25 mouse cellular contexts compared by ENCODE assay signal in genomic region chr6:126802946-126803345, GRCm38 (mm10). TPM values are rescaled to one million over a fixed set of nuclear protein-coding genes. Genes with fewer than 3 reads are reported as not detected.
DNase-seq lines count a peak whose midpoint lies in the region; ATAC-seq lines count a peak whose summit lies in the region.
"Had no signal": no experiment of that assay in that cellular context is flagged by ENCODE, and none has a peak within 500 bp of the region (broad histone marks: within the 10 kb centered on the region; RNA-seq: fewer than 3 reads in every experiment).

No protein-coding gene starts in this region.

- H3K4me3 ChIP-seq in limb, embryonic 10.5 days = no peak overlapping the region
- H3K4me3 ChIP-seq: erythroblast, embryonic 14.5 days; heart, embryonic 10.5 days; limb, embryonic 15.5 days; myocyte had no signal

- H3K9me3 ChIP-seq in limb, embryonic 10.5 days (replicated peaks) = no peaks in the 10 kb centered on the region
- H3K9me3 ChIP-seq: heart, embryonic 10.5 days; limb, embryonic 15.5 days had no signal

- no peak for DNase-seq in frontal cortex, postnatal 25 days (ENCODE audit: low spot score in 2 of 2)
- DNase-seq in left cerebral cortex, postnatal 25 days (ENCODE audit: low spot score in 2 of 2) = peak; percentile 46 to 64
- DNase-seq in left cerebral cortex, postnatal 4 days = no peak
- peak; percentile 78 for DNase-seq in brain, adult 2 months (ENCODE audit: low read depth, low spot score)
- DNase-seq in right cerebral cortex, postnatal 25 days = peak; percentile 43
- no peak for DNase-seq in limb, embryonic 10.5 days (ENCODE audit: low spot score)
- DNase-seq in T-cell, adult 2 months (ENCODE audit: low spot score) = no peak
- DNase-seq: adrenal gland, postnatal 25 days; cerebellum, adult 8-10 months; heart, postnatal 10 days; kidney, adult 11 months; thymus, postnatal 36 days had no signal

- H3K27me3 ChIP-seq in limb, embryonic 10.5 days (ENCODE audit: low read depth, poor library complexity, severe bottlenecking) = no peaks in the 10 kb centered on the region
- H3K27me3 ChIP-seq: limb, embryonic 15.5 days had no signal

- WGBS in limb, embryonic 10.5 days = 31% methylated on average over 11 of the region's 11 CpGs

- intact Hi-C loops in left cerebral cortex, postnatal 25 days (cut with DNase I) = no loop called here
- intact Hi-C loops in left cerebral cortex, postnatal 4 days (cut with DNase I) = no loop called here

- peak; percentile 95 for ATAC-seq in frontal cortex, adult (ENCODE audit: low TSS enrichment)

- no peak overlapping the region for H3K27ac ChIP-seq in limb, embryonic 10.5 days
- H3K27ac ChIP-seq: heart, embryonic 10.5 days; hindbrain, embryonic 14.5 days; kidney, postnatal 0 days; limb, embryonic 15.5 days had no signal

- no peaks in the 10 kb centered on the region for H3K36me3 ChIP-seq in limb, embryonic 10.5 days
- H3K36me3 ChIP-seq: heart, embryonic 10.5 days; limb, embryonic 15.5 days had no signal

- no peaks in the 10 kb centered on the region for H3K4me1 ChIP-seq in limb, embryonic 10.5 days
- H3K4me1 ChIP-seq: heart, embryonic 10.5 days; limb, embryonic 15.5 days had no signal

RNA-seq across cellular contexts. Expression of gene Ndufa9, which starts 46.0 kb away (rescaled TPM):
- 100 to 1,000 TPM; 151 to 158 TPM for total RNA-seq in left cerebral cortex, postnatal 25 days (2021)
- total RNA-seq in left cerebral cortex, postnatal 4 days (2021) = 100 to 1,000 TPM; 119 to 121 TPM
- polyA plus RNA-seq in limb, embryonic 10.5 days (2016; fragmentation: Nextera tagmentation; extraction: Ambion mirVana) = 195 and 206 TPM in 2 replicates

RNA-seq across cellular contexts. Expression of gene Akap3, which starts 50.0 kb away (rescaled TPM):
- under 1 TPM in 1 of 2 experiments, not detected in 1; 0.21 TPM for total RNA-seq in left cerebral cortex, postnatal 25 days (2021)
- under 1 TPM; 0.12 to 0.30 TPM for total RNA-seq in left cerebral cortex, postnatal 4 days (2021)
- polyA plus RNA-seq in limb, embryonic 10.5 days (2016; fragmentation: Nextera tagmentation; extraction: Ambion mirVana) = 0.05 TPM in 1 of 2 replicates, not detected in the other
- total RNA-seq: adrenal gland, postnatal 25 days; common myeloid progenitor, adult 5-6 weeks; gastrocnemius, postnatal 4 days; heart, postnatal 10 days; megakaryocyte-erythroid progenitor cell, adult 5-6 weeks; neutrophil, adult 5-6 weeks had no signal
- polyA plus RNA-seq: embryonic facial prominence, embryonic 11.5 days; erythroblast, embryonic 14.5 days; heart, embryonic 10.5 days; kidney, postnatal 0 days; limb, embryonic 15.5 days; liver, embryonic 16.5 days had no signal

Comparison
In these comparisons a context has a peak if more than half of its experiments do, and no peak if none do; other contexts are left out.
1. DNase-seq: peak in left cerebral cortex, postnatal 25 days (2 of 2), brain, adult 2 months (single experiment) and right cerebral cortex, postnatal 25 days (single experiment); none in frontal cortex, postnatal 25 days (0 of 2), left cerebral cortex, postnatal 4 days (single experiment), limb, embryonic 10.5 days (single experiment) and T-cell, adult 2 months (single experiment).